Mouse (Mus musculus): ENCODE results near the gene Klk1.
"Not testable (repeated sequence)": the region's sequence is repeated elsewhere in the genome, so short reads cannot be mapped to it uniquely, and the experiment has no call there.

DNA sequence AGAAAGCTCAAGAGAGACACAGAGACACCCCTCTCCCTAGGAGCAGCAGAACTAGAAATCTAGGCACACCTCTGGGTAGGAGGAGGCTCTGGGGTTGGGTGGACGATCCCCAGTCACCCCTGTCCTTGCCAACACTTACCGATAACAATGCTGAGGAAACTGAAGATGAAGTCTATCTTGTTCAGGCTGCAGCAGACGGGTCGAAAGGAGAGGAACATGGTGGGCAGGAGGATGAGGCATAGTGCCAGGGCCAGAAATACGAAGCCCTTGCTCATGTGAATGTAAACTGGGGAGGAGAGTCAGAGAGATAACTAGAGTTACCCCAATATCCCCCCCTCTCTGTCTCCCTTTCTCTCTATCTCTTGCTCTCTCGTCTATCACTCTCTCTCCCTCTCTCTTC lies 2.8 kb upstream of the Klk1 start:
- not testable (repeated sequence) for TF ChIP-seq POLR2A (IDR thresholded peaks at IDR 0.05; ENCODE audit: extremely low read depth, insufficient read depth, low read length); CTCF (IDR thresholded peaks at IDR 0.05; ENCODE audit: low read depth, low read length)
